Mouse (Mus musculus): ENCODE results near the gene Sntg2. TPM values are rescaled to one million over a fixed set of nuclear protein-coding genes. Genes with fewer than 3 reads are reported as not detected.

The Sntg2 gene
- polyA plus RNA-seq, 2 experiments: 0.03 to 0.06 TPM

DNA sequence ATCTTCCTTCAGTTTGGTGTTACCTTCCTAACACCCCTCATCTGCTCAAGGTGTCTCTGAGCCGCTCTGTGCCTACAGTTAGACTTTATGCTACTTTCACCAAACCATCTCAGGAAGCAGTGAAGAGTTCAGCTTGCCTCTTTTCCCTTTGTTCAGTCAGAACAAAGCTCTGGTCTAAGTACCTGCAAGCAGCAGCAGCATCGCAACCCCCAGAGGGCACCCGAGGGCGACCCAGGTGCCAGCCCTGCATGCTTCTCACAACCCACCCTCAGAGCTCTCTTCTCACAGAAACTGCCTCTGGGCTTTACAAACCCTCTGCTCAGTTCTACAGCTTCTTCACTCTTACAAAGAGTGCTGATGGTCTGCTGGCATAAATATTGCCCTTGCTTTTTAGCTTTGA is 120.8 kb downstream of the Sntg2 start:
- Histone ChIP-seq H3K27ac (no peak overlapping the region), H3K4me3 (ENCODE audit: insufficient read depth in 1 of 2, low read depth in 2 of 2, low read length in 2 of 2) (no peak overlapping the region), H3K4me1 (replicated peaks; ENCODE audit: control insufficient read depth in 2 of 2, insufficient read depth in 2 of 2, low read length in 1 of 2) (no peaks in the 10 kb centered on the region), H3K9ac (replicated peaks) (no peak overlapping the region), H3K4me2 (ENCODE audit: low read depth) (no peak overlapping the region), H3K9me3 (ENCODE audit: control insufficient read depth, low read length) (no peaks in the 10 kb centered on the region), H3K36me3 (replicated peaks; ENCODE audit: control insufficient read depth, insufficient read depth, low read depth) (no peaks in the 10 kb centered on the region), H3K27me3 (ENCODE audit: control insufficient read depth, insufficient read depth, low read length) (no peaks in the 10 kb centered on the region)
- 73% methylated on average over 4 of the region's 4 CpGs for WGBS (ENCODE audit: insufficient replicate concordance)
- ATAC-seq (ENCODE audit: insufficient read depth) (no peak), DNase-seq (ENCODE audit: low read depth in 3 of 3, low spot score in 3 of 3) (no peak)
- no peak for TF ChIP-seq CTCF (IDR thresholded peaks at IDR 0.05; ENCODE audit: low read depth)
- no peak for TF ChIP-seq EP300 (IDR thresholded peaks at IDR 0.05; ENCODE audit: low read depth)

DNA sequence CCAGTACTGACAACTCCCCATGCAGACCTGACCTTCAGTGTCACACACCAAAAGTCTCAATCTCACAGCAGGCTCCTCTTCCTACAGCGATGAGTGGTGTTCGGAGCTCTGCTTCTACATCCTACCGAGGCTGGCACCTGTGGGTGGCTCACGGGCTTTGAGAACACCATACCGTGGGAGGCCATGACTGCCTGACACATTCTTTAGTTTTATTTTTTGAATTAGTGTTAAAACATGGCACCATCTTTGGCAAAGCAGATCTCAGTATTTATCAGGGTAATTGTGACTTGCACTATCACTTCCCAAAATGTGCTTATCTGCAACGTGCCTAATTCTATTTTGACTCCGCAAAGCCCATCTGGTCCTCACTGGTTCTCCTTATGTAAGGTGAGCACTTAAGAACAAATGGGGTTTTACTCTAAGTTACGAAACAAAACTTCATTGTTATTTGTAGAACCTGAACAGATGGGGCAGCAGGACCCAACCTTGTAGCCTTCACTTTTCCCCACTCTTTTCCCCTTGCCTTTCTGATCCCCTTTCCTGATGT is 121.8 kb downstream of the Sntg2 start:
- Histone ChIP-seq H3K27me3 (ENCODE audit: control insufficient read depth, insufficient read depth, low read length) (no peaks in the 10 kb centered on the region), H3K9me3 (ENCODE audit: control insufficient read depth, low read length) (no peaks in the 10 kb centered on the region), H3K9ac (replicated peaks) (no peak overlapping the region), H3K4me1 (replicated peaks; ENCODE audit: control insufficient read depth in 2 of 2, insufficient read depth in 2 of 2, low read length in 1 of 2) (no peaks in the 10 kb centered on the region), H3K27ac (no peak overlapping the region), H3K4me2 (ENCODE audit: low read depth) (no peak overlapping the region), H3K36me3 (replicated peaks; ENCODE audit: control insufficient read depth, insufficient read depth, low read depth) (no peaks in the 10 kb centered on the region), H3K4me3 (ENCODE audit: insufficient read depth in 1 of 2, low read depth in 2 of 2, low read length in 2 of 2) (no peak overlapping the region)
- 70% methylated on average over 8 of the region's 8 CpGs for WGBS (ENCODE audit: insufficient replicate concordance)
- TF ChIP-seq EP300 (IDR thresholded peaks at IDR 0.05; ENCODE audit: low read depth) (no peak), CTCF (IDR thresholded peaks at IDR 0.05; ENCODE audit: low read depth) (no peak)
- ATAC-seq (ENCODE audit: insufficient read depth): no peak
- DNase-seq (ENCODE audit: low read depth in 3 of 3, low spot score in 3 of 3): no peak

DNA sequence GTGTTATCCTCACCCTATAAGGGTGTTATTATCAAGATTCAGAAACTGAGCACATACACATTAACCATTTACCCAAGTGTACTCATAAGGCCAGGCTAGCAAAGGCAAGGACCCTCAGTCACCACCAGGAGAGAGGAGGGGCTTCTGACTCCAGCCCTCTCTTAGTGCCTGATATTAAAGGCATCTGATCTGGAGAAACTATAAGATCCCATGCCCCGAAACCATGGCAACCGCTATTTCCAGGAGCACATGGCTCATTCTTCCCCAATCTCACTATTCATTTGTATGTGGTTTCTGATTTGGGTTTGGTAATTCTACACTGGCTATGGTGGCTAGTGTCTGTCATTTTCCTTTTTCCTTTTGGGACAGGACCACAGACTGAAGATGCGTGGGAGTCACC is 124.1 kb downstream of the Sntg2 start:
- H3K9me3 ChIP-seq (ENCODE audit: control insufficient read depth, low read length): no peaks in the 10 kb centered on the region
- DNase-seq (ENCODE audit: low read depth in 3 of 3, low spot score in 3 of 3) (no peak), ATAC-seq (ENCODE audit: insufficient read depth) (no peak)
- no peak overlapping the region for H3K4me3 ChIP-seq (ENCODE audit: insufficient read depth in 1 of 2, low read depth in 2 of 2, low read length in 2 of 2)
- no peaks in the 10 kb centered on the region for H3K36me3 ChIP-seq (replicated peaks; ENCODE audit: control insufficient read depth, insufficient read depth, low read depth)
- TF ChIP-seq CTCF (IDR thresholded peaks at IDR 0.05; ENCODE audit: low read depth): no peak
- no peak for TF ChIP-seq EP300 (IDR thresholded peaks at IDR 0.05; ENCODE audit: low read depth)
- H3K27me3 ChIP-seq (ENCODE audit: control insufficient read depth, insufficient read depth, low read length): no peaks in the 10 kb centered on the region
- H3K4me1 ChIP-seq (replicated peaks; ENCODE audit: control insufficient read depth in 2 of 2, insufficient read depth in 2 of 2, low read length in 1 of 2): no peaks in the 10 kb centered on the region
- H3K27ac ChIP-seq: no peak overlapping the region
- no peak overlapping the region for H3K9ac ChIP-seq (replicated peaks)
- 76% methylated on average over 3 of the region's 3 CpGs for WGBS (ENCODE audit: insufficient replicate concordance)
- no peak overlapping the region for H3K4me2 ChIP-seq (ENCODE audit: low read depth)

DNA sequence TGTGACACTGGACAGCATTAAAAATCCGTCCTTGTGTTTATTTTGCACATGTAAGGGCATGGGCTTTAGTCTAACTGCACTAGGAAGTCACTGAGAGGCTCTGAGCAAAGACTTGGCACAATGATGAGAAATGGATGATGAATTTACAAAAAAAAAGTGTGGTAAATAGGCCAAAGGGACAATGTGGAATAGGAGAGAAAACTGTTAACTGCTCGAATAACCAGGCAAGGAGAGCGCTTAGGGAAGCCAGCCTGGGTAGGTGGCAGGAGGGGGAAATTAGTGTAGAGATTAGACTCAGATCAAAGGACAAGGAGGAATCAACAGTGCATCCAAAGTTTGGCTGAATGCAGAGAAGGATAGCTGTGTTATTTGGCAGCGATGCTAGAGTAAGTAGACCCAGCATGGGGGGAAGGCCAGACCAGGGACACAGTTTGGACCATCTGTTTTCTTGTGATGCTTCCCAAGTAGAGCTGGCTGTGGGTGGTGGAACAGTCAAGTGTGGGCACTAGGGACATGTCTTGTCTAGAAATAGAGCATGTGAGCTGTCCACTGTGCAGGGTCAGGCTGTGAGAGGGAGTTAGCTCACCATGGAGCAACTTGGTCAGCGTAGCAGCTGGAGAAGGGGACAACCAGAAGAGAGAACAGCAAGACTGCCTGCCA is 126.8 kb downstream of the Sntg2 start:
- Histone ChIP-seq H3K4me3 (ENCODE audit: insufficient read depth in 1 of 2, low read depth in 2 of 2, low read length in 2 of 2) (no peak overlapping the region), H3K36me3 (replicated peaks; ENCODE audit: control insufficient read depth, insufficient read depth, low read depth) (no peaks in the 10 kb centered on the region), H3K4me2 (ENCODE audit: low read depth) (no peak overlapping the region), H3K27ac (no peak overlapping the region), H3K27me3 (ENCODE audit: control insufficient read depth, insufficient read depth, low read length) (no peaks in the 10 kb centered on the region), H3K9me3 (ENCODE audit: control insufficient read depth, low read length) (no peaks in the 10 kb centered on the region), H3K4me1 (replicated peaks; ENCODE audit: control insufficient read depth in 2 of 2, insufficient read depth in 2 of 2, low read length in 1 of 2) (no peaks in the 10 kb centered on the region), H3K9ac (replicated peaks) (no peak overlapping the region)
- whole genome bisulfite sequencing (ENCODE audit: insufficient replicate concordance): 56% methylated on average over 5 of the region's 5 CpGs
- ATAC-seq (ENCODE audit: insufficient read depth): no peak
- no peak for DNase-seq (ENCODE audit: low read depth in 3 of 3, low spot score in 3 of 3)
- TF ChIP-seq EP300 (IDR thresholded peaks at IDR 0.05; ENCODE audit: low read depth): no peak
- TF ChIP-seq CTCF (IDR thresholded peaks at IDR 0.05; ENCODE audit: low read depth): no peak

DNA sequence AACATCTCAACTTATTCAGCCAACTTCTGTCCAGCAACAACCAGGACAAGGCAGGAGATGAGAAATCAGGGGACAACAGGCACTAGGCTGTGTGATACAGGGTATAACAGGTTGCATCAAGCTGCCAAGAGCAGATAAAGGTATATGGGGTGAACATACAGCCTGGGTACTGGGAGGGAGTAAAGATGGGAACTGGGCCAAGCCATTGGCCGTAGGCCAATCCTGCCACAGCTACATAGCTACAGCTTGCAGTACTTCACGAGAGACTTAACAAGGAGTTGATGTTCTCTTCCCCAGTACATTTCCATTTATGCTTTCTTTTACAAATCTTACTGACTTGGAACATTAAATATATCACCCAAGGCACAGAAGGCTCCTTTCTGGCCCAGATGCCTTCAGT is 129.0 kb downstream of the Sntg2 start:
- ATAC-seq (ENCODE audit: insufficient read depth) (no peak), DNase-seq (ENCODE audit: low read depth in 3 of 3, low spot score in 3 of 3) (no peak)
- Histone ChIP-seq H3K36me3 (replicated peaks; ENCODE audit: control insufficient read depth, insufficient read depth, low read depth) (no peaks in the 10 kb centered on the region), H3K9ac (replicated peaks) (no peak overlapping the region), H3K4me1 (replicated peaks; ENCODE audit: control insufficient read depth in 2 of 2, insufficient read depth in 2 of 2, low read length in 1 of 2) (no peaks in the 10 kb centered on the region), H3K4me2 (ENCODE audit: low read depth) (no peak overlapping the region), H3K27ac (no peak overlapping the region), H3K9me3 (ENCODE audit: control insufficient read depth, low read length) (no peaks in the 10 kb centered on the region), H3K4me3 (ENCODE audit: insufficient read depth in 1 of 2, low read depth in 2 of 2, low read length in 2 of 2) (no peak overlapping the region), H3K27me3 (ENCODE audit: control insufficient read depth, insufficient read depth, low read length) (no peaks in the 10 kb centered on the region)
- TF ChIP-seq EP300 (IDR thresholded peaks at IDR 0.05; ENCODE audit: low read depth): no peak
- TF ChIP-seq CTCF (IDR thresholded peaks at IDR 0.05; ENCODE audit: low read depth): no peak
- WGBS (ENCODE audit: insufficient replicate concordance): 39% methylated on average over 2 of the region's 2 CpGs

All from liver, embryonic 14.5 days (tissue).